In the genomic region with DNA sequence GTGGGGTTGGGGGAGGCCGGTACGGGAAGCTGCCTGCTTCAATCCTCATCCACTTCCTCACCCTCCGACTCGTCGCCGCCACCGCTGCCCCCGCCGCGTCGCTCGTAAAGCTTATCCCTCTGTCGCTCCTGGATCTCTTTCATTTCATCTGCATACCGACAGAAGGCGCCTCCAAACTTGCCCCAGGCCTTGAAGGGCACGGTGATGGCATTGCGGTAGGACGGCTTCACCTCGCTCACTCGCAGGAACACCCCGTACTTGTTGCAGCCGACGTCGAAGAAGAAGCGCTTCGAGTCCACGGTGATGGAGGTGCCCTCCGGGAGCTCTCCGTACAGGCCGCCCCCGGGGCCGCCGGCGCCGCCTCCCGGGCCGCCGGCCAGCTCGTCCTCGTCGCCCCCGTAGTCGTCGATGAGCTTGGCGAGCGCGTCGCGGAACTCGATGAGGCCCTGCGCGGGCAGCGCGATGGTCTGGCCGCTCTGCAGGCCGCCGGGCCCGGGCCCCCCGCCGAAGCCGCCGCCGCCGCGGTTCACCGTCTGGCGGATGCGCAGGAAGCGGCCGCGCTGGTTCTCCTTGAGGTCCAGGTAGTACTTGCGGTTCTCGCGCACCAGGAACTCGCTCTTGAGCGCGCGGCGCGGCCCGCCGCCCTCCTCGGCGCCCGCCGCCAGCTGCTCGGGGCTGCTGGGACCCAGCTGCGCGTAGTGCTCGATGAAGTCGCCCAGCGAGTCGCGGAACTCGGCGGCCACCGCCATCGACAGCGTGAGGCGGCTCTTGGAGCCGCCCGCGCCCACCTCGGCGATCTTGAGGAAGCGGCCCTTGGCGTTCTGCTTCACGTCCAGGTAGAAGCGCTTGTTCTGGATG, we compare ENCODE assay signal across 8 mouse cellular contexts. TPM values are rescaled to one million over a fixed set of nuclear protein-coding genes. Genes with fewer than 3 reads are reported as not detected.
DNase-seq lines count a peak whose midpoint lies in the region; ATAC-seq lines count a peak whose summit lies in the region.

No protein-coding gene starts in this region.

- DNase-seq in adrenal gland, adult 2 months = peak; percentile 80
- DNase-seq in embryo, embryonic 9.5 days (ENCODE audit: extremely low spot score) = peak; percentile 66
- peak; percentile 12 to 49 for DNase-seq in gastrocnemius, postnatal 36 days
- DNase-seq in intestine, embryonic 14.5 days (ENCODE audit: low spot score) = peak; percentile 82
- peak; percentile 62 for DNase-seq in limb, embryonic 11.5 days (ENCODE audit: low spot score)
- DNase-seq in midbrain, embryonic 11.5 days (ENCODE audit: low spot score, missing footprints) = peak; percentile 95
- peak; percentile 52 for DNase-seq in right cerebral cortex, postnatal 4 days
- no peak for DNase-seq in c-Kit-positive CD71-positive TER-119-positive erythroid progenitor cells, embryonic 14.5 days (ENCODE audit: low spot score)

- intact Hi-C loops in gastrocnemius, postnatal 36 days (cut with DNase I) = no loop called here

- no peaks in the 10 kb centered on the region for H3K9me3 ChIP-seq in intestine, embryonic 14.5 days (ENCODE audit: control insufficient read depth, low read length)
- no peaks in the 10 kb centered on the region for H3K9me3 ChIP-seq in limb, embryonic 11.5 days (ENCODE audit: control insufficient read depth, low read length)
- no peaks in the 10 kb centered on the region for H3K9me3 ChIP-seq in midbrain, embryonic 11.5 days (ENCODE audit: control insufficient read depth, low read length)

- peaks cover 17% of the 10 kb centered on the region for H3K36me3 ChIP-seq in intestine, embryonic 14.5 days (ENCODE audit: control insufficient read depth, insufficient read depth, low read length)
- peaks cover 5% of the 10 kb centered on the region; the same call in 1 of the 2 replicates for H3K36me3 ChIP-seq in limb, embryonic 11.5 days (ENCODE audit: control insufficient read depth, insufficient read depth, low read length)
- peaks cover 4% of the 10 kb centered on the region; the same call in 1 of the 2 replicates for H3K36me3 ChIP-seq in midbrain, embryonic 11.5 days (ENCODE audit: control insufficient read depth, insufficient read depth, low read length)

- H3K4me1 ChIP-seq in intestine, embryonic 14.5 days (replicated peaks; ENCODE audit: control insufficient read depth, insufficient read depth, low read length) = peaks cover 31% of the 10 kb centered on the region
- H3K4me1 ChIP-seq in limb, embryonic 11.5 days (ENCODE audit: control insufficient read depth, insufficient read depth, low read length) = peaks cover 25% of the 10 kb centered on the region
- H3K4me1 ChIP-seq in midbrain, embryonic 11.5 days (ENCODE audit: control insufficient read depth, insufficient read depth, low read length) = peaks cover 32% of the 10 kb centered on the region

- peak overlapping the region; percentile 97 for H3K27ac ChIP-seq in intestine, embryonic 14.5 days (ENCODE audit: low read depth)
- H3K27ac ChIP-seq in limb, embryonic 11.5 days (replicated peaks; ENCODE audit: low read depth, low read length) = peak overlapping the region; percentile 93
- peak overlapping the region; percentile 81 for H3K27ac ChIP-seq in midbrain, embryonic 11.5 days (ENCODE audit: low read depth, low read length)

- H3K4me2 ChIP-seq in intestine, embryonic 14.5 days (ENCODE audit: low read length) = peak overlapping the region; percentile 98
- H3K4me2 ChIP-seq in limb, embryonic 11.5 days (ENCODE audit: low read depth, severe bottlenecking) = peak overlapping the region; percentile 89
- H3K4me2 ChIP-seq in midbrain, embryonic 11.5 days = peak overlapping the region; percentile 77

- H3K27me3 ChIP-seq in intestine, embryonic 14.5 days (replicated peaks; ENCODE audit: control insufficient read depth, insufficient read depth, low read length) = no peaks in the 10 kb centered on the region
- no peaks in the 10 kb centered on the region for H3K27me3 ChIP-seq in limb, embryonic 11.5 days (ENCODE audit: control insufficient read depth, insufficient read depth, low read length)
- no peaks in the 10 kb centered on the region for H3K27me3 ChIP-seq in midbrain, embryonic 11.5 days (ENCODE audit: control insufficient read depth, insufficient read depth, low read length)

- peak overlapping the region; percentile 93 for H3K9ac ChIP-seq in intestine, embryonic 14.5 days (ENCODE audit: low read length)
- peak overlapping the region; percentile 86 for H3K9ac ChIP-seq in limb, embryonic 11.5 days (ENCODE audit: low read length)
- peak overlapping the region; percentile 85 for H3K9ac ChIP-seq in midbrain, embryonic 11.5 days (ENCODE audit: low read length)

- peak overlapping the region; percentile 98 for H3K4me3 ChIP-seq in intestine, embryonic 14.5 days (ENCODE audit: low read depth, low read length)
- peak overlapping the region; percentile 95 for H3K4me3 ChIP-seq in limb, embryonic 11.5 days (ENCODE audit: low read depth, low read length)
- peak overlapping the region; percentile 80 for H3K4me3 ChIP-seq in midbrain, embryonic 11.5 days (ENCODE audit: low read depth, low read length)

- WGBS in intestine, embryonic 14.5 days = under 1% methylated on average over 103 of the region's 109 CpGs
- under 1% methylated on average over 109 of the region's 109 CpGs for WGBS in limb, embryonic 11.5 days
- WGBS in midbrain, embryonic 11.5 days = under 1% methylated on average over 107 of the region's 109 CpGs

- peak; percentile 26 for ATAC-seq in intestine, embryonic 14.5 days (replicated peaks; ENCODE audit: low FRiP score, low TSS enrichment, low read depth)
- ATAC-seq in limb, embryonic 11.5 days (ENCODE audit: insufficient number of reproducible peaks, low FRiP score, low TSS enrichment, low read depth) = no peak; the same call in 1 of the 2 replicates
- ATAC-seq in midbrain, embryonic 11.5 days (ENCODE audit: low FRiP score) = peak; percentile 17

RNA-seq across cellular contexts. Expression of a gene that starts 0.6 kb away (rescaled TPM):
- total RNA-seq in adrenal gland, adult 2 months (2021) = 10 to 100 TPM; 48.9 to 58.7 TPM
- 10.1 and 11.0 TPM in 2 replicates for polyA plus RNA-seq in adrenal gland, adult 2 months (2012; rRNA removed)
- 10 to 100 TPM; 19.7 to 20.7 TPM for total RNA-seq in gastrocnemius, postnatal 36 days (2021)
- polyA plus RNA-seq in intestine, embryonic 14.5 days (2014; fragmentation: Nextera tagmentation; extraction: Ambion mirVana) = 25.7 and 26.2 TPM in 2 replicates
- polyA plus RNA-seq in limb, embryonic 11.5 days (2014; fragmentation: Nextera tagmentation; extraction: Ambion mirVana) = 15.3 and 16.4 TPM in 2 replicates
- polyA plus RNA-seq in midbrain, embryonic 11.5 days (2014; fragmentation: Nextera tagmentation; extraction: Ambion mirVana) = 12.8 and 13.7 TPM in 2 replicates

RNA-seq across cellular contexts. Expression of a gene that starts 30.9 kb away (rescaled TPM):
- total RNA-seq in adrenal gland, adult 2 months (2021) = 10 to 100 TPM; 39.2 to 86.1 TPM
- polyA plus RNA-seq in adrenal gland, adult 2 months (2012; rRNA removed) = 15.0 and 17.4 TPM in 2 replicates
- total RNA-seq in gastrocnemius, postnatal 36 days (2021) = 10 to 100 TPM; 36.4 to 49.2 TPM
- 510 and 552 TPM in 2 replicates for polyA plus RNA-seq in intestine, embryonic 14.5 days (2014; fragmentation: Nextera tagmentation; extraction: Ambion mirVana)
- 866 and 905 TPM in 2 replicates for polyA plus RNA-seq in limb, embryonic 11.5 days (2014; fragmentation: Nextera tagmentation; extraction: Ambion mirVana)
- 966 and 1,015 TPM in 2 replicates for polyA plus RNA-seq in midbrain, embryonic 11.5 days (2014; fragmentation: Nextera tagmentation; extraction: Ambion mirVana)

RNA-seq across cellular contexts. Expression of a gene that starts 45.7 kb away (rescaled TPM):
- total RNA-seq in adrenal gland, adult 2 months (2021) = 1 to 10 TPM; 2.1 to 2.6 TPM
- 3.8 and 4.7 TPM in 2 replicates for polyA plus RNA-seq in adrenal gland, adult 2 months (2012; rRNA removed)
- total RNA-seq in gastrocnemius, postnatal 36 days (2021) = 1 to 10 TPM; 1.3 to 1.7 TPM
- polyA plus RNA-seq in intestine, embryonic 14.5 days (2014; fragmentation: Nextera tagmentation; extraction: Ambion mirVana) = 1.3 TPM in 2 replicates
- polyA plus RNA-seq in limb, embryonic 11.5 days (2014; fragmentation: Nextera tagmentation; extraction: Ambion mirVana) = 0.64 and 0.74 TPM in 2 replicates
- 0.46 and 0.92 TPM in 2 replicates for polyA plus RNA-seq in midbrain, embryonic 11.5 days (2014; fragmentation: Nextera tagmentation; extraction: Ambion mirVana)

RNA-seq across cellular contexts. Expression of a gene that starts 59.9 kb away (rescaled TPM):
- 1,000 to 10,000 TPM; 1,264 to 1,797 TPM for total RNA-seq in adrenal gland, adult 2 months (2021)
- 237 and 265 TPM in 2 replicates for polyA plus RNA-seq in adrenal gland, adult 2 months (2012; rRNA removed)
- total RNA-seq in gastrocnemius, postnatal 36 days (2021) = 100 to 1,000 TPM; 206 to 211 TPM
- polyA plus RNA-seq in intestine, embryonic 14.5 days (2014; fragmentation: Nextera tagmentation; extraction: Ambion mirVana) = 5,694 and 5,748 TPM in 2 replicates
- polyA plus RNA-seq in limb, embryonic 11.5 days (2014; fragmentation: Nextera tagmentation; extraction: Ambion mirVana) = 5,871 and 5,955 TPM in 2 replicates
- 5,393 and 5,428 TPM in 2 replicates for polyA plus RNA-seq in midbrain, embryonic 11.5 days (2014; fragmentation: Nextera tagmentation; extraction: Ambion mirVana)

Comparison
In these comparisons a context has a peak if more than half of its experiments do, and no peak if none do; other contexts are left out.
1. RNA of a gene that starts 30.9 kb away (polyA plus RNA-seq): 966 to 1,015 TPM in midbrain, embryonic 11.5 days, 866 to 905 TPM in limb, embryonic 11.5 days and 510 to 552 TPM in intestine, embryonic 14.5 days; 15.0 to 17.4 TPM in adrenal gland, adult 2 months; every median in the first group is over 10 times any median in the second.
2. Peak in every context shown above with its lines, with median percentiles within 50 percentile points of each other: H3K27ac ChIP-seq, H3K4me2 ChIP-seq, H3K4me3 ChIP-seq and H3K9ac ChIP-seq.